Mouse (Mus musculus) natural killer cell, adult 2 months (primary cell): Measurements from ENCODE around the gene Slfn4.
A peak's percentile ranks its signal among the peaks of the same experiment; 100 is the strongest.
"Not testable (repeated sequence)": the region's sequence is repeated elsewhere in the genome, so short reads cannot be mapped to it uniquely, and the experiment has no call there.

Source experiments
- DNase-seq, 2 experiments: peaks; one replicate each; pipeline ENCODE4 v3.0.0; 2022; ENCODE audit warnings: low spot score in 2 of 2

The Slfn4 gene

GRCm38 (mm10) chr11:83174948-83175539, at the start of gene Slfn4:
Slfn4 (plus strand) TSS chr11:83175186.
- no peak for DNase-seq

DNA sequence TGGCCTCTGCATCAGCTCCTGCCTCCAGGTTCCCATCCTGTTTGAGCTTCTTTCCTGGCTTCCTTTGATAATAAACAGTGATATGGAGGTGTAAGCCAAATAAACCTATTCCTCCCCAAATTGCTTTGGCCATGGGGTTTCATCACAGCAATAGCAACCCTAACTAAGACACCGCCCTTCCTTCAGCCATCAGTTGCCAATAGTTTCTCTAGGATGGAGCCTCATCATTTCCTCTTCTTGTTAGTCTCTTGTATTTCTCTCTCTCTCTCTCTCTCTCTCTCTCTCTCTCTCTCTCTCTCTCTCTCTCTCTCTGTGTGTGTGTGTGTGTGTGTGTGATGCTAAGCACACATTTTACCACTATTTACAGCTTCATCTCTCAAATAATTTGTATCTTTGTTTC, 49.4 kb upstream of the Slfn4 start:
- not testable (repeated sequence) for DNase-seq

DNA sequence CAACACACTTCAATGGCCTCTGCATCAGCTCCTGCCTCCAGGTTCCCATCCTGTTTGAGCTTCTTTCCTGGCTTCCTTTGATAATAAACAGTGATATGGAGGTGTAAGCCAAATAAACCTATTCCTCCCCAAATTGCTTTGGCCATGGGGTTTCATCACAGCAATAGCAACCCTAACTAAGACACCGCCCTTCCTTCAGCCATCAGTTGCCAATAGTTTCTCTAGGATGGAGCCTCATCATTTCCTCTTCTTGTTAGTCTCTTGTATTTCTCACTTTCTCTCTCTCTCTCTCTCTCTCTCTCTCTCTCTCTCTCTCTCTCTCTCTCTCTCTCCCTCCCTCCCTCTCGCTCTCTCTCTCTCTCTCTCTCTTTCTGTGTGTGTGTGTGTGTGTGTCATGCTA, 37.7 kb upstream of the Slfn4 start:
- DNase-seq, result not testable (repeated sequence)

DNA sequence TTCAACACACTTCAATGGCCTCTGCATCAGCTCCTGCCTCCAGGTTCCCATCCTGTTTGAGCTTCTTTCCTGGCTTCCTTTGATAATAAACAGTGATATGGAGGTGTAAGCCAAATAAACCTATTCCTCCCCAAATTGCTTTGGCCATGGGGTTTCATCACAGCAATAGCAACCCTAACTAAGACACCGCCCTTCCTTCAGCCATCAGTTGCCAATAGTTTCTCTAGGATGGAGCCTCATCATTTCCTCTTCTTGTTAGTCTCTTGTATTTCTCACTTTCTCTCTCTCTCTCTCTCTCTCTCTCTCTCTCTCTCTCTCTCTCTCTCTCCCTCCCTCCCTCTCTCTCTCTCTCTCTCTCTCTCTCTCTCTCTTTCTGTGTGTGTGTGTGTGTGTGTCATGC, 26.0 kb upstream of the Slfn4 start:
- DNase-seq, result not testable (repeated sequence)

GRCm38 (mm10) chr11:83191134-83191893, 16.3 kb downstream of the Slfn4 start, which contains the start of gene Slfn3:
Slfn3 (plus strand) TSS chr11:83191330.
- peak; percentile 65 to 68 for DNase-seq

- peak; percentile 34 to 38 for DNase-seq
Observed at GRCm38 (mm10) chr11:83192001-83192400, 17.0 kb downstream of the Slfn4 start.

DNA sequence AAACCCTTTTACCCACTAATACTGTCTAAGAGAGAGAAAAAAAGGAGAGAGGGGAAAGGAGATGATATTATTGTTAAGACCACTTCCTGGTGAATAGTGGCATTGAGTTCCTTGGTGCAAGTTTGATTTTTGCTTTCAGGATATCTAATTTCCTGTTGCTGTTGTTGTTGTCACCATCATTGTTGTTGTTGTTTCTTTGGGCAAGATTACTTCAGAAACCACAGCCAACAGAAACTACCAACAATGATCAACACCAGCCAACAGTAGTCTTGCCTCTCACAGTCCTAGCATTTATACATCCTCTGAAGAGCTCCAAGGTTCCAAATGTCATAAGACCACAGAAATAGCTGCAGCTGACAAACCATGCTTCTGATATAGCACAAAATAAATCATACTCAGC, 30.0 kb downstream of the Slfn4 start:
- DNase-seq, result no peak

DNA sequence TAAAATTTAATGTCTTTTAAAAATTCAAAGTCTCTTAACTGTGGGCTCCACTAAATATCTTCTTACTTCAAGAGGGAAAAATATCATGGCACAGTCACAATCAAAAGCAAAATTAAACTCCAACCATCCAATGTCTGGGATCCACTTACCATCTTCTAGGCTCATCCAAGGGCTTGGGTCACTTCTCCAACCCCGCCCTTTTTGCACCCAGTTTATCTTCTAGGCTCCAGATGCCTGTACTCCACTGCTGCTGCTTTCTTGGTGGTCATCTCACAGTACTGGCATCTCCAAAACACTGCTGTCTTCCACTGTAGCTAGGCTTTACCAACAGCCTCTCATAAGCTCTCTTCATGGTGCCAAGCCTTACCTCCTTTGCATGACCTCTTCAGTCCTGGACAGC, 41.1 kb downstream of the Slfn4 start:
- DNase-seq, result no peak

DNA sequence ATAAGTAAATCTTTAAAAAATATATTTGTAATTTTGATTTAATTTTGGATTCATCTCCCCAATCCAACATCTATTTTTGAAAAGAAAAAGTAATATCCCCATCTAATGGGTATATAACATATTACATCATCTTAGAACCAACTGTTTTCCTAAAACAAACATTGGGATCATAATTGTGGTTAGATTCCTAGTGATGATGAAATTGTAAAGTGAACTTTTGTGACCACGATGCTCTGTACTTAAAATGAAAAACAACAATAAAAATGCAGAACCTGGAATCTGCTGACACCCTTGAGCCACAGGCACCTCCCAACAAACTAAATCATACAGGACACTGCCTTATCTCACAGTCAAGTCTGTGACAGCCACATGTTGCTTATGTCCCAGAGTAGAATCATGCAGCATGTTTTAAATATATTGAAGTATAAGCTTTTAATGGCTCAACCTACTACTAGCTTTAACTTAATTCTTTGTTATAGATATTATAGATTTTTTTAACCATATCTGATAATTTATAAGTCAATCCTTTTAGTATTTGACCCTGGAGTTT, 46.4 kb downstream of the Slfn4 start:
- no peak for DNase-seq

DNA sequence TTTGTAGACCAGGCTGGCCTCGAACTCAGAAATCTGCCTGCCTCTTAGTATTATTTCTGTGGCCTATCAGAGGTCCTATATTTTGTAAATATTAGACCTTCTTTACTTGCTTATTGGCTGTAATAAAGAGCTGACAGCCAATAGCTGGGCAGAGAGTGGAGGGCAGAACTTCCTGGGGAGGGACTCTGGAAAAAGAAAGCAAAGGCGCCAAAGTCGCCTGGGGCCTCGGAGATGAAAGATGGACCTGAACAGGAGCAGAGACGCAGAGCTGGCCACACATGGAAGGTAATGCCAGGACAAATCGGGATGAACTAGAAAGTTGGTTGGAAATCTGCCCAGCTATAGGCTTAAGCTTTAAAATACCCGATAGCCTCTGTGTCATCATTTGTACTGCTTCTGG, 48.4 kb downstream of the Slfn4 start:
- peak; percentile 65 to 66 for DNase-seq

DNA sequence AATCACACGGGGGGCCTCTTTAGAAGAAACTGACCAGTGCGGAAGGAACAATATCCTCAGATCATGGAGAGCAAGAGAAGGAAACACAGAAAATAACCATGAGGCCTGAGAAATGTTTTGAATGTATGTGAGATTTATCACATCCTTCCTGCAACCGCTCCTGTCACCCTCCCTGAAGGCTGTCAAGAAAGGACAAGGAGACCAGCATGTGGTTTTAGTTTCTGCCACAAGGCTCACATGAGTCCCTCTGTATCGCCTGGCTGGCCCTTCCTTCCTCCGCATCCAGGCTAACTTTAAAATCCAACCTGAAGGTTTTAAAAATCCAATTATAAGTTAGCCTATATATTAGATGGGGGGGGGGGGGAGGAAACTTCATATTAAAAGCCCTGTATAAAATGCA, 48.8 kb downstream of the Slfn4 start:
- peak; percentile 26 to 28 for DNase-seq

- peak; percentile 73 to 77 for DNase-seq
Observed at GRCm38 (mm10) chr11:83224217-83224616, 49.2 kb downstream of the Slfn4 start.

DNA sequence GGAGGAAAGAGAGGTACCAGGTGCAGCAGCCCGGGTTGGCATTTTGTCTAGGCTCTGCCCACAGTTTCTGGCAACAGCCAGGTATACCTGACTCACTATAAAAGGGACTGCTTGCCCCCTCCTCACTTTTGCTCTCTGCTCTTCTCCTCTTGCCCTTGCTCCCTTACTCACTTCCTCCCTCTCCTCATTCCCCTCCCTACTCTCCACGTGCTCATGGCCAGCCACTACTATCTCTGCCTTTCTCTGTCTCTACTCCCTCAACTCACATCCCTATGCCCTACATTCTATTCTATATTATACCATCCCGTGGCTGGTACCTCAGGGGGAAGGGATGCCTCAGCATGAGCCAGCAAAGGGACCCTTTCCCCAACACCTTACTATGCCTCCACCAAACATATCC, 49.8 kb downstream of the Slfn4 start:
- DNase-seq, result no peak

DNA sequence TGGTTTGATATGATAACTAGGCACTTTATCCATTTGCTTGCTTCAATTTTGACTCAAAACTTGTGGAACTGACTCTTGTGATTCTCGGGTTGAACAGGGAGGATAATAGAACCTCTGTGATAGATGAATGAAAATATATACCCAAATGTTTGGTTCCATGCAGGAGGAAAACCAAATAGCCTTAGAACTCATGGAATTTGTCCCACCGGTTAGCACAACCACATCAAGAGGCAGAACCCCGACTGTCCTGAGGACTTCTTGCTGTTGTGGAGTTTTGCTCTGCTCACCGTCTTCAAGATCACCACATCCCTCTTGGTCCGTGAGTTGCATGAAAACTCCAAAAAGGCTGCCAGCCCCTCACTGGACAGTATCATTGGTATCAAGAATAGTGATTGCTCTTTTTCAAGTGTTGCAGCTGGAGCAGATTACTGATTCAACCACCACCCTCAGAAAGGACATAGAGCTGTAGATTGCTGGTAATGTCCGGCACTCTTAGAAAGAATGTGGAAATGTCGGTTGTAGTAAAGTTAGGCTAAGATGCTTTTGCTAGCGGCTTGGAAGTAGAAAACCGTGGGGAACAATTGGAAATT, 50.5 kb downstream of the Slfn4 start:
- DNase-seq, result no peak

- DNase-seq, result no peak
Observed at GRCm38 (mm10) chr11:83227926-83228723, 53.1 kb downstream of the Slfn4 start.

GRCm38 (mm10) chr11:83230966-83231365, 56.0 kb downstream of the Slfn4 start:
- DNase-seq, result peak in 1 of 2 experiments; percentile 43

DNA sequence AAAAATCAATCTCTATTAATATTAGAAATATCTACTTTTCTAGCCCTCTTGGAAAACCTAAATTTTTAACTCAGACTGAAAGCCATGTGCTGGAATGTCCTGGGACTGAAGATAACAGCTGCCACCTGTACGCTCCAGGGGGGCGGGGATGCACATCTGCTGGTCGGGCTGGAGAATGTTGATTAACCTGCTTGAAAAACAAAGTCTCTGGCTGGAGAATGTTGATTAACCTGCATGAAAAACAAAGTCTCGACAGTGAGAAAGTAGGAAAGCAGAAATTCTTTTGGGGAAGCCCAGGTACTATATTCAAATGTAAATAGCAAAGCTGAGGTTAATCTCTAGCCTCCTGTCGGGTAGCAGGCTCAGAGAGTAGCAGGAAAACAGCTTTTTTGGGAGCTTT, 58.6 kb downstream of the Slfn4 start:
- not testable (repeated sequence) for DNase-seq

- not testable (repeated sequence) for DNase-seq
Observed at GRCm38 (mm10) chr11:83237390-83237789, 62.4 kb downstream of the Slfn4 start.

DNA sequence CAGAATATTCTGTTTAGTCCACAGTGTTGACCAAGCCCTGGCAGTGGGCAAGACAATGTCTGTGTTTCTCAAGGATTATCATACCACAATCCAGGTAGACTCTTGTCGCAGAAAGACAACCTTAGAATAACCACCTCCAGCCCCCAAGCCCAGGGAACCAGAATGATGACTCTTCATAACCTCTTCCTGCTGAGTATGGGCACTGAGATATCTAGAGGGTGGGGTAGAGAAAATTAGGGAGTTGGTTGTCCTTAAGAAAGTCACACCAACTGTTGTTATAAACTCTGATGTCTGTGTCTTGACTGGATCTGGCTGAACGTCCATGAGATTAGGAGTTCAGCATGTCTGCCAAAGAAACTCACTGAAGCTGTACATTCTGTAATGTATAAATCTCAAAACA, 63.4 kb downstream of the Slfn4 start:
- no peak for DNase-seq

DNA sequence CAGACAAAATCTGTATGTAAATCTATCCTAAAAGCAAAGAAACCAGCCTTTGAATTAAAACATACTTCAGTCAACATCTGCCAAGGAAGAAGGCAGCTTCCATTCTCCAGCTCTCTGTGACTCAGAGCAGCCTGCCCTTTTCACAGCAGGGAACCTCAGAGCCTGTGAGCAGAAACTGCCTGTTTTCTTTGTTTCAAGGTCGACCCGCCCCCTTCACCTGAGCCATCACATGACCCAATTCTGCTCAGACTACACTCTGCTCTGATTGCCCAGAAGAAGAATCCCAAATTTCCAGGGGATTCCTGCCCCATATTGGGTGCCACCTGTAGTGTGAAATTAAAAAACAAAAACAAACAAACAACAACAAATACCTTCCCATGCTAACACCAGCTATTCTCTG, 64.8 kb downstream of the Slfn4 start:
- DNase-seq, result no peak
